Mouse (Mus musculus) NIH3T3 (cell line): Measurements from ENCODE around the gene Tmtc4.

Source experiments
- DNase-seq: peaks from one replicate; pipeline ENCODE4 v3.0.0-alpha.2; 2012; ENCODE audit warnings: low read depth

The Tmtc4 gene

GRCm38 (mm10) chr14:122902884-122903283 lies 81.0 kb downstream of the Tmtc4 start:
- peak; percentile 88 for DNase-seq

GRCm38 (mm10) chr14:122902136-122902535 lies 81.7 kb downstream of the Tmtc4 start:
- no peak for DNase-seq

GRCm38 (mm10) chr14:122901715-122902114 lies 82.1 kb downstream of the Tmtc4 start:
- no peak for DNase-seq

- no peak for DNase-seq
Observed at GRCm38 (mm10) chr14:122901177-122901576, 82.7 kb downstream of the Tmtc4 start.

GRCm38 (mm10) chr14:122900679-122901078 lies 83.2 kb downstream of the Tmtc4 start:
- DNase-seq, result peak; percentile 89

GRCm38 (mm10) chr14:122898550-122898949 lies 85.3 kb downstream of the Tmtc4 start:
- DNase-seq, result no peak

- DNase-seq, result no peak
Observed at GRCm38 (mm10) chr14:122896106-122896505, 87.7 kb downstream of the Tmtc4 start.

- no peak for DNase-seq
Observed at GRCm38 (mm10) chr14:122891470-122891968, 92.3 kb downstream of the Tmtc4 start.

- no peak for DNase-seq
Observed at GRCm38 (mm10) chr14:122888480-122888872, 95.4 kb downstream of the Tmtc4 start.

- no peak for DNase-seq
Observed at GRCm38 (mm10) chr14:122887702-122888479, 95.9 kb downstream of the Tmtc4 start.

GRCm38 (mm10) chr14:122887278-122887677 lies 96.6 kb downstream of the Tmtc4 start:
- DNase-seq, result no peak

- DNase-seq, result no peak
Observed at GRCm38 (mm10) chr14:122885893-122886292, 97.9 kb downstream of the Tmtc4 start.

GRCm38 (mm10) chr14:122883821-122884584 lies 99.8 kb downstream of the Tmtc4 start:
- peak; percentile 75 for DNase-seq

- DNase-seq, result no peak
Observed at GRCm38 (mm10) chr14:122883410-122883806, 100.4 kb downstream of the Tmtc4 start.

GRCm38 (mm10) chr14:122882795-122883409 lies 100.9 kb downstream of the Tmtc4 start:
- no peak for DNase-seq

- no peak for DNase-seq
Observed at GRCm38 (mm10) chr14:122882201-122882639, 101.6 kb downstream of the Tmtc4 start.

GRCm38 (mm10) chr14:122881699-122882098 lies 102.1 kb downstream of the Tmtc4 start:
- DNase-seq, result no peak

- DNase-seq, result no peak
Observed at GRCm38 (mm10) chr14:122880291-122880690, 103.5 kb downstream of the Tmtc4 start.

- no peak for DNase-seq
Observed at GRCm38 (mm10) chr14:122877787-122878186, 106.0 kb downstream of the Tmtc4 start.

GRCm38 (mm10) chr14:122876723-122877122 lies 107.1 kb downstream of the Tmtc4 start:
- no peak for DNase-seq

GRCm38 (mm10) chr14:122876163-122876562 lies 107.7 kb downstream of the Tmtc4 start:
- DNase-seq, result peak; percentile 81

- DNase-seq, result no peak
Observed at GRCm38 (mm10) chr14:122875636-122876035, 108.2 kb downstream of the Tmtc4 start.

GRCm38 (mm10) chr14:122875056-122875455 lies 108.8 kb downstream of the Tmtc4 start:
- no peak for DNase-seq
